Mouse (Mus musculus): ENCODE results near the gene Tmprss4.
A peak's percentile ranks its signal among the peaks of the same experiment; 100 is the strongest.

Gene Tmprss4

DNA sequence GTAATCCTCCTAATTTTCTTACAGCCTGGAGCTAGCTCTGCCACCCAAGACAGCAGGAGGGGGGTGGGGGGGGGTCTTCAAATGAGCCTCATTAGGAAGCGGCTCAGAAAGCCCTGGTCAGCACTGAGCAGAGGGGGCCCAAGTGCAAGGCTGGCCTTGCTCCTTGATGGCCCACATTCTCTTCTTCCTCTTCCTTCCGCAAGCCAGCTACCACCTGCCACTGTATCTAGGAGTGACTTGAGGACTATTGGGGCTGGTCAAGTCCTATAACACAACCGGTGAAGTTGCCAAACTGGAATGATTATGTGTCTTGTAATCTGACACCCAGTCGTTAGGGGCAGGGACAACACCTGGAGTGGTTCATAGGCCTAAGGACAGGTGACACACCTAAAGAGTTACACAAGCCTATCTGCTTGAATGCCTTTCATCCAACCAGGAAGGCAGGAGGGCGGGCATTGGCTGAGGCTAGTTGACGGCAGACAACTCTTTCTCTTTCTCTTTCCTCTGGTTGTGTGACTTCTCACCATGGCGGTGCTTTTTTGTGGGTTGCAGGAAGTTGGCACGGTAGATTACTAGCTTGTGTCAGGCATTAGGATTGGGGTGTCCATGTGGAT lies at the start of gene Tmprss4:
TSS of gene Tmprss4 (minus strand) at position 296 of the 614 bp plus-strand sequence.
- DNase-seq: no peak

DNA sequence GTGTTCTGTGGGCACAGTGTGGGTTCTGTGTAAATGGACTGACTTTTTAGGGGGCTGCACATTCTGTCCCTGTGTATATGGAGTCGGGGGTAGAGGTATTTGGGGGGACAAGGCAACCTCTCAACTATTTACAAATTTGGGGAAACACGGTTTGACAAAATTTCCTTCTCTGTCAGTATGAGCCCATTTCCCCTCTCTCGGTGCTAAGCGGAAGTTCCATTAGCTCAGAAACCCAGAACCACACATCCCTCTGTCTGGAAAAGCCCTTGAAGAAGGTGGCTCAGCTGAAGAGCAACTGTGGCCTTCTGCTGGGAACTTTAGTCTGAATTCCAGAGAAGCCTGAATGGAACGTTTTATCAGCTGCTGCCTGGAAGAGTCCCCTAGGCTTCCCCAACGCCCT lies 48.5 kb upstream of the Tmprss4 start:
- DNase-seq: no peak

GRCm38 (mm10) chr9:45251990-45252389 lies 48.1 kb upstream of the Tmprss4 start:
- DNase-seq: no peak

DNA sequence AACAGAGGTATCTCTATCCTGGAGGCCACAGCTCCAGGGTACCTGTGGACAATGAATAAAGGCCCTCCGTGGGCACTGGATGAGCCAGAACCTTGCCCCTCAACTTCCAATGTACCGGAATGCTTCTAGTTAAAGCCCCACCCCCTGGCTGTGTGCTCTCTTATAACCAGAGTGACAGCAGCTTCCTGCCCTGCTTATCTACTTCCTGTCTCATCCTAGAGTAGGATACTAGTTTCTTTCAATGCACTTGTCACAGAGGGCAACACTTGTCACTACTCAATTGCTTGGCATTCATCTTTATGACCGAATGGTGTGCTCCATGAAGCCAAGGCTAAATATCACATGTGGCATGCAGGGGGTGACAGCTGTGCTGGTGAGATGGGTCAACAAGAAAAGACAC lies 47.4 kb upstream of the Tmprss4 start:
- no peak for DNase-seq

DNA sequence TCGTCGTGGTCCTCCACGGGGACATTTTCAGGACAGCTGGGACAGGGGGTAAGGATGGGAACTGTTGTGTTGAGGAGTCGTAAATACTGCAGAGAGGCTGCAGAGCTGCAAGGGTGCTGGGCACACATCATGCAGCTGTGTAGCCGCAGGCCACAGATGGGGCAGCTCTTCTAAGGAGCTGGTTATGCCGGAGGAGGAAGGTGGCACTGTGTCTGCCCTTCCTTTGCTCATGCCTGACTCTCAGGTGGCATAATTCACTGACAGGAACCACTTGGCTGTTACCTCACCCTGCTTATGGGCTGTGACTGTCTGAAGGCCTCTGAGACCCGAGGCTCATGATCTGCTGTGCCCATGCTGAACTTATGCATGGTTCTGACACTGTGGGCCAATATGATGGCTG lies 46.4 kb upstream of the Tmprss4 start:
- DNase-seq: no peak

DNA sequence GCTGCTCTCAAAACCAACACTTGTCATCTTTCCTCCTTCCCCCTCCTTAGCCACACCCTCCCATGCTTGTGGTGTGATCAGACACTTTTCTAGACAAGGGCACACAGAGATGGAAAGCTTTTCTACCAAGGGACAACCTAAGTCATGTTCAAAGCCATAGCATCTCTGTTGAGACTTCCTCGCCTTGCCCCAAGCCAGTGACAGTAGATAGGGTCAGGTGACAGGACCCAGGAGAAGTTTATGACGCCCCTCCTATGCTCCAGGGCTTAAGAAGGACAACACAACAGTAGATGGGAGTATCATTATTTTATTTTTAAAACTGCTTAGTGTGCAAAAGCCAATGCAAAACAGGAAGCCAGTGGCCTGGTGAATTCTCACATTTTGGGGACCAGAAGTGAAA lies 43.6 kb upstream of the Tmprss4 start:
- no peak for DNase-seq

- DNase-seq: no peak
Measured at GRCm38 (mm10) chr9:45246060-45246459, 42.2 kb upstream of the Tmprss4 start.

- no peak for DNase-seq
Measured at GRCm38 (mm10) chr9:45245432-45245831, 41.5 kb upstream of the Tmprss4 start.

DNA sequence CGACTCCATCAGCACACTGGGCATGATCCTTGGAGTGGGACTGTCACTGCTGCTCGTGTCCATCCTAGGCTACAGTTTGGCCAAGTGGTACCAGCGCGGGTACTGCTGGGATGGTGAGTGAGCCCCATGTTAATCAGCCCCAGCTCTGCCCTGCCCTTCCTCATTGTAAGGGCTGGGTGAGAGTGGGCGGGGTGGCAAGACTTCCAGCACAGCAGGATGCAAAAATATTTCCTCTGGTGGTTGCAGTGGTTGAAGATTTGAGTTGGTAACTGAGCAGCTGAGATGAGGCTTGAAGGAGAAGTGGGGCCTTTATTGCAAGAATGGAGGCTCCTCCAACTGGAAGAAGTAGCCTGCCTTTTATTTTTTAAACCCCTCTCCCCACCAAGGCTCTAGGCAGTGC lies 37.5 kb upstream of the Tmprss4 start:
- no peak for DNase-seq

- no peak for DNase-seq
Measured at GRCm38 (mm10) chr9:45236744-45237143, 32.9 kb upstream of the Tmprss4 start.

- DNase-seq: no peak
Measured at GRCm38 (mm10) chr9:45235668-45236227, 31.9 kb upstream of the Tmprss4 start.

- no peak for DNase-seq
Measured at GRCm38 (mm10) chr9:45229359-45229758, 25.5 kb upstream of the Tmprss4 start.

DNA sequence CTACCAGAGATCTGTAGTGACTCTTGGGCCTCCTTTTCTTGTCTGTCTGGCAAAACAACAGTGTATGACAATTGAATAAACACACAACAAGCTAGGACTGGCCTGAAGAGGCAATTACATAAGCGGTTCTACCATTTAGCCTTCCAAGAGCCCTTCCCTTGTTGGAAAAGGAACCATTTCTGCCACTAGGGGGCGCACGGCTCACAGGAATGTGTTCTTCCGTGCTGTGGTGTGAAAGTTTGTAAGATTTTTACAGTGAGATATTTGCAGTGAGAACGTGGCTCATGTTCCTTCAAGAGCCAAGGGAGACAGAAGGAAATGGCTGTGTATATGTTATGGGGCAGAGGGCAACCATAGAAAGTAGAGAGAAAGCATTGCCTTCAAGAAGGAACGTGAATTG lies 17.7 kb upstream of the Tmprss4 start:
- peak; percentile 83 for DNase-seq

GRCm38 (mm10) chr9:45219644-45220043 lies 15.8 kb upstream of the Tmprss4 start:
- no peak for DNase-seq

- peak; percentile 19 for DNase-seq
Measured at GRCm38 (mm10) chr9:45215526-45216179, 11.8 kb upstream of the Tmprss4 start.

GRCm38 (mm10) chr9:45212001-45212400 lies 8.1 kb upstream of the Tmprss4 start:
- no peak for DNase-seq

DNA sequence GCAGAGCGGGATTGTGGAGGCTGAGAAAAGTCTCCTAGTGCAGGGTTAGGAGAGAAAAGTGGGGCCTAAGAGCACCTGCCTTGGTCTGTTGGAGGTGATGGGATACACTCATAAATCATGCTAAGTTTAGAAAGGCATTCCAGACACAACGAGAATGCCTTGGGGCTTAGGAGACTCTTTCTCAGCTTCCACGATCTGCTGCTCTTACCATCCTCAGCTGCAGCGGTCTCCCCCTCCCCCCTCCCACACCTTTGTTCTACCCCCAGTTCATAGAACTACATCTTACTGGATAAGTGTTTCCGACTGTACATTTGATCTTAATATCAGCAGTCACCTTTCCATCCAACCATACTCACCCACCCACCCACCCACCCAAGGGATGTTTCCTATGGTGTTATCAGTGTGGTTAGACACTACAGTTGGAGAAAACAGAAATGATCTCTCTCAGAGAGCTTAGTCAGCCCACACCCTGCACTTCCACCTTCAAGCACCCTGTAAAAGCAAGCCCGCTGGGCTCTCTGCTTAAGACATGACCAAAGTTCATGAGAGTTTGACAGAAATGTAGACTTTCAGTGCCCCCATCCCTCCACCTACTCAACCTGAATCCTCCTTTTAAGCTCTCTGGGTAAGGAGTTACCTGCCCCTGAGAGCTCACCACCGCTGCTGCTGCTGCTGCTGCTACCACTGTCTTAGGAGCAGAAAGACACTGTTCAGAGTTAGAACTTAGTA lies 3.3 kb upstream of the Tmprss4 start:
- DNase-seq: no peak

DNA sequence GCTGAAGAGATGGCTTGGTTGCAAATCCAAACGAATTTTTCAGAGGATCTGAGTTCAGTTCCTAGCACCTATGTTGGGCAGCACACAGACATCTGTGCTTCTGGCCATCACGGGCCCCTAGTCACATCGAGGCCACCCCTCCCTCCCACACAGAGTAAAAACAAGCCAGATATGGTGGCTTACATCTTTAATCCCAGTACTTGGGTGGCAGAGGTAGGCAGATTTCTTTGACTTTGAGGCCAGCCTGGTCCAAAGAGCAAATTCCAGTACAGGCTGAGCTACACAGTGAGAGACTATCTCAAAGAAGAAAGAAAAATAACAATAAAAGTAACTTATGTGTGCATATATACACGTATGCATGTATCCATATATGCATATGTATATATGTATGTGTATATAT lies 2.2 kb upstream of the Tmprss4 start:
- DNase-seq: no peak

- DNase-seq: no peak
Measured at GRCm38 (mm10) chr9:45205143-45205542, 1.3 kb upstream of the Tmprss4 start.

GRCm38 (mm10) chr9:45202021-45202798 lies 1.7 kb downstream of the Tmprss4 start:
- DNase-seq: no peak

- DNase-seq: no peak
Measured at GRCm38 (mm10) chr9:45201319-45201947, 2.5 kb downstream of the Tmprss4 start.

- DNase-seq: no peak
Measured at GRCm38 (mm10) chr9:45197549-45197948, 6.3 kb downstream of the Tmprss4 start.

All from cerebellum, adult 11-12 months (tissue).